Mouse (Mus musculus): ENCODE measurements around the gene Stn1. TPM values are rescaled to one million over a fixed set of nuclear protein-coding genes. Genes with fewer than 3 reads are reported as not detected.

The Stn1 gene
- polyA plus RNA-seq (2014; fragmentation: Illumina TruSeq; extraction: RNeasy Lipid Tissue Mini Kit (QIAGEN cat#74804); ENCODE audit: low read depth, low replicate concordance): 11.5 TPM

GRCm38 (mm10) chr19:47537300-47537792 is at the start of gene Stn1:
Stn1 (minus strand) TSS chr19:47537507.

GRCm38 (mm10) chr19:47579225-47579787 is 42.0 kb upstream of the Stn1 start, which contains the start of gene Slk:
Slk (plus strand) TSS chr19:47579678.

GRCm38 (mm10) chr19:47464304-47465241 is 72.7 kb downstream of the Stn1 start, which contains the start of gene Sh3pxd2a:
Sh3pxd2a (minus strand) TSS chr19:47464401.

Other genes starting within 250 kb of the Stn1 start
- gene Sh3pxd2a, start 73.1 kb downstream of the Stn1 start, polyA plus RNA-seq (2014; fragmentation: Illumina TruSeq; extraction: RNeasy Lipid Tissue Mini Kit (QIAGEN cat#74804); ENCODE audit: low read depth, low replicate concordance): 89.2 TPM
- gene Slk, start 42.2 kb upstream of the Stn1 start, polyA plus RNA-seq (2014; fragmentation: Illumina TruSeq; extraction: RNeasy Lipid Tissue Mini Kit (QIAGEN cat#74804); ENCODE audit: low read depth, low replicate concordance): 25.9 TPM
- gene Col17a1, start 154.6 kb upstream of the Stn1 start, polyA plus RNA-seq (2014; fragmentation: Illumina TruSeq; extraction: RNeasy Lipid Tissue Mini Kit (QIAGEN cat#74804); ENCODE audit: low read depth, low replicate concordance): 5.8 TPM
- 60.6 TPM for gene Sfr1, start 194.2 kb upstream of the Stn1 start, polyA plus RNA-seq (2014; fragmentation: Illumina TruSeq; extraction: RNeasy Lipid Tissue Mini Kit (QIAGEN cat#74804); ENCODE audit: low read depth, low replicate concordance)